Mouse (Mus musculus) G1E (cell line): ENCODE results near the gene Ltn1.

Experiments used
- CTCF ChIP-seq: IDR thresholded peaks from 2 replicates; pipeline ENCODE4 v1.5.1; 2012; ENCODE audit warnings: low read depth, low read length, inconsistent platforms, mixed read lengths
- GATA1 ChIP-seq: IDR thresholded peaks from 2 replicates; pipeline ENCODE4 v1.6.1; 2012; ENCODE audit warnings: borderline replicate concordance, low read length, inconsistent platforms, mixed read lengths
- GATA2 ChIP-seq: IDR thresholded peaks from 2 replicates; pipeline ENCODE4 v1.6.1; 2012; ENCODE audit warnings: low read depth, low read length, inconsistent platforms, borderline replicate concordance
- POLR2AphosphoS5 ChIP-seq: IDR thresholded peaks from 2 replicates; pipeline ENCODE4 v1.6.1; 2012; ENCODE audit warnings: low read depth, low read length, inconsistent platforms; ENCODE audit not compliant: insufficient replicate concordance
- TAL1 ChIP-seq: conservative IDR thresholded peaks from 2 replicates; pipeline ENCODE4 v1.6.1; 2012; ENCODE audit warnings: low read depth, low read length, inconsistent platforms, mixed read lengths

DNA sequence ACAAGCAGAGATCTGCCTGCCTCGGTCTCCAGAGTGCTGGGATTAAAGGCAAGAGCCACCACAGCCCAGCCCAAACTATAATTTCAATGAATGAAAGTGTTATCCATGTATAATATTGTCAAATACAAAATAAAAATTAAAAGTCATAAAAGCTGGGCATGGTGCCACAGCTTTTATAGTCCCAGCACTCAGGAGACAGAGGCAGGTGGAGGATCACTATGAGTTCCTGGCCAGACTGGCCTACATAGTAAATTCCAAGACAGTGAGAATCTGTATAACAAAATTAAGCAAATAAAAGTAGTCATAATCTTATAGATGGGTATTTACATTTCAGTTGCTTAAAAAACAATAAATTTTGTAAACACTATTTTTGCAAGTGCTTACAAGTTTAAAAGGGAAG lies 78.8 kb downstream of the Ltn1 start:
- TF ChIP-seq CTCF (no peak), GATA1 (no peak), TAL1 (no peak), POLR2AphosphoS5 (no peak), GATA2 (no peak)
